Mouse (Mus musculus): Measurements from ENCODE around the gene Gm10521. TPM values are rescaled to one million over a fixed set of nuclear protein-coding genes. Genes with fewer than 3 reads are reported as not detected.

Gm10521 gene
- polyA plus RNA-seq, 2 experiments: 0.28 TPM; not detected in 1

GRCm38 (mm10) chr1:171918136-171918920, 22.9 kb downstream of the Gm10521 start:
- Histone ChIP-seq H3K27ac (no peak overlapping the region), H3K4me2 (ENCODE audit: low read depth) (no peak overlapping the region), H3K4me1 (replicated peaks; ENCODE audit: control insufficient read depth in 2 of 2, insufficient read depth in 2 of 2, low read length in 1 of 2) (no peaks in the 10 kb centered on the region; a peak in 1 of 4 replicates), H3K36me3 (replicated peaks; ENCODE audit: control insufficient read depth, insufficient read depth, low read depth) (no peaks in the 10 kb centered on the region), H3K9me3 (ENCODE audit: control insufficient read depth, low read length) (no peaks in the 10 kb centered on the region), H3K4me3 (ENCODE audit: insufficient read depth in 1 of 2, low read depth in 2 of 2, low read length in 2 of 2) (no peak overlapping the region), H3K9ac (replicated peaks) (no peak overlapping the region), H3K27me3 (ENCODE audit: control insufficient read depth, insufficient read depth, low read length) (no peaks in the 10 kb centered on the region)
- TF ChIP-seq EP300 (IDR thresholded peaks at IDR 0.05; ENCODE audit: low read depth) (no peak), CTCF (IDR thresholded peaks at IDR 0.05; ENCODE audit: low read depth) (no peak)
- WGBS (ENCODE audit: insufficient replicate concordance): 52% methylated on average over 12 of the region's 12 CpGs
- no peak for DNase-seq (ENCODE audit: low read depth in 3 of 3, low spot score in 3 of 3)
- ATAC-seq (ENCODE audit: insufficient read depth): no peak

GRCm38 (mm10) chr1:171919193-171919592, 23.7 kb downstream of the Gm10521 start:
- H3K27me3 ChIP-seq (ENCODE audit: control insufficient read depth, insufficient read depth, low read length): no peaks in the 10 kb centered on the region
- no peak for ATAC-seq (ENCODE audit: insufficient read depth)
- WGBS (ENCODE audit: insufficient replicate concordance): 72% methylated on average over 5 of the region's 5 CpGs
- no peak for DNase-seq (ENCODE audit: low read depth in 3 of 3, low spot score in 3 of 3)
- H3K9ac ChIP-seq (replicated peaks): no peak overlapping the region
- no peaks in the 10 kb centered on the region for H3K36me3 ChIP-seq (replicated peaks; ENCODE audit: control insufficient read depth, insufficient read depth, low read depth)
- H3K4me3 ChIP-seq (ENCODE audit: insufficient read depth in 1 of 2, low read depth in 2 of 2, low read length in 2 of 2): no peak overlapping the region
- H3K27ac ChIP-seq: no peak overlapping the region
- H3K9me3 ChIP-seq (ENCODE audit: control insufficient read depth, low read length): no peaks in the 10 kb centered on the region
- no peaks in the 10 kb centered on the region; a peak in 1 of 4 replicates for H3K4me1 ChIP-seq (replicated peaks; ENCODE audit: control insufficient read depth in 2 of 2, insufficient read depth in 2 of 2, low read length in 1 of 2)
- TF ChIP-seq CTCF (IDR thresholded peaks at IDR 0.05; ENCODE audit: low read depth): no peak
- no peak for TF ChIP-seq EP300 (IDR thresholded peaks at IDR 0.05; ENCODE audit: low read depth)
- no peak overlapping the region for H3K4me2 ChIP-seq (ENCODE audit: low read depth)

- no peak for TF ChIP-seq EP300 (IDR thresholded peaks at IDR 0.05; ENCODE audit: low read depth)
- no peak for TF ChIP-seq CTCF (IDR thresholded peaks at IDR 0.05; ENCODE audit: low read depth)
- Histone ChIP-seq H3K4me1 (replicated peaks; ENCODE audit: control insufficient read depth in 2 of 2, insufficient read depth in 2 of 2, low read length in 1 of 2) (no peaks in the 10 kb centered on the region; a peak in 1 of 4 replicates), H3K27ac (no peak overlapping the region), H3K27me3 (ENCODE audit: control insufficient read depth, insufficient read depth, low read length) (no peaks in the 10 kb centered on the region), H3K4me3 (ENCODE audit: insufficient read depth in 1 of 2, low read depth in 2 of 2, low read length in 2 of 2) (no peak overlapping the region), H3K9me3 (ENCODE audit: control insufficient read depth, low read length) (no peaks in the 10 kb centered on the region), H3K36me3 (replicated peaks; ENCODE audit: control insufficient read depth, insufficient read depth, low read depth) (no peaks in the 10 kb centered on the region), H3K4me2 (ENCODE audit: low read depth) (no peak overlapping the region), H3K9ac (replicated peaks) (no peak overlapping the region)
- no peak for ATAC-seq (ENCODE audit: insufficient read depth)
- no peak for DNase-seq (ENCODE audit: low read depth in 3 of 3, low spot score in 3 of 3)
- WGBS (ENCODE audit: insufficient replicate concordance): 52% methylated on average over 6 of the region's 6 CpGs
Observed at GRCm38 (mm10) chr1:171919901-171920510, 24.5 kb downstream of the Gm10521 start.

GRCm38 (mm10) chr1:171920989-171921621, 25.6 kb downstream of the Gm10521 start:
- H3K9me3 ChIP-seq (ENCODE audit: control insufficient read depth, low read length): no peaks in the 10 kb centered on the region
- TF ChIP-seq CTCF (IDR thresholded peaks at IDR 0.05; ENCODE audit: low read depth) (no peak), EP300 (IDR thresholded peaks at IDR 0.05; ENCODE audit: low read depth) (no peak)
- no peak overlapping the region for H3K9ac ChIP-seq (replicated peaks)
- 15% methylated on average over 9 of the region's 9 CpGs for WGBS (ENCODE audit: insufficient replicate concordance)
- DNase-seq (ENCODE audit: low read depth in 3 of 3, low spot score in 3 of 3): no peak
- no peak overlapping the region for H3K27ac ChIP-seq
- no peaks in the 10 kb centered on the region for H3K36me3 ChIP-seq (replicated peaks; ENCODE audit: control insufficient read depth, insufficient read depth, low read depth)
- no peaks in the 10 kb centered on the region; a peak in 1 of 4 replicates for H3K4me1 ChIP-seq (replicated peaks; ENCODE audit: control insufficient read depth in 2 of 2, insufficient read depth in 2 of 2, low read length in 1 of 2)
- no peak overlapping the region for H3K4me3 ChIP-seq (ENCODE audit: insufficient read depth in 1 of 2, low read depth in 2 of 2, low read length in 2 of 2)
- H3K4me2 ChIP-seq (ENCODE audit: low read depth): no peak overlapping the region
- H3K27me3 ChIP-seq (ENCODE audit: control insufficient read depth, insufficient read depth, low read length): no peaks in the 10 kb centered on the region
- no peak for ATAC-seq (ENCODE audit: insufficient read depth)

GRCm38 (mm10) chr1:171921641-171922040, 26.2 kb downstream of the Gm10521 start:
- no peak for TF ChIP-seq CTCF (IDR thresholded peaks at IDR 0.05; ENCODE audit: low read depth)
- TF ChIP-seq EP300 (IDR thresholded peaks at IDR 0.05; ENCODE audit: low read depth): no peak
- DNase-seq (ENCODE audit: low read depth in 3 of 3, low spot score in 3 of 3) (no peak), ATAC-seq (ENCODE audit: insufficient read depth) (no peak)
- no peaks in the 10 kb centered on the region for H3K36me3 ChIP-seq (replicated peaks; ENCODE audit: control insufficient read depth, insufficient read depth, low read depth)
- no peaks in the 10 kb centered on the region for H3K9me3 ChIP-seq (ENCODE audit: control insufficient read depth, low read length)
- no peak overlapping the region for H3K27ac ChIP-seq
- no peak overlapping the region for H3K4me2 ChIP-seq (ENCODE audit: low read depth)
- no peak overlapping the region for H3K4me3 ChIP-seq (ENCODE audit: insufficient read depth in 1 of 2, low read depth in 2 of 2, low read length in 2 of 2)
- no peaks in the 10 kb centered on the region for H3K27me3 ChIP-seq (ENCODE audit: control insufficient read depth, insufficient read depth, low read length)
- H3K9ac ChIP-seq (replicated peaks): no peak overlapping the region
- H3K4me1 ChIP-seq (replicated peaks; ENCODE audit: control insufficient read depth in 2 of 2, insufficient read depth in 2 of 2, low read length in 1 of 2): no peaks in the 10 kb centered on the region; a peak in 1 of 4 replicates
- 51% methylated on average over 2 of the region's 2 CpGs for WGBS (ENCODE audit: insufficient replicate concordance)
